Mouse (Mus musculus) stomach, embryonic 15.5 days (tissue): ENCODE results near the gene Fam83f. TPM values are rescaled to one million over a fixed set of nuclear protein-coding genes. Genes with fewer than 3 reads are reported as not detected.

Experiments used
- ATAC-seq: fragments of 200-750 bp; cut with Nextera tagmentation; 2 replicates; pipeline ENCODE4 v1.8.0; 2017; ENCODE audit warnings: low read depth, moderate number of reproducible peaks, moderate TSS enrichment; ENCODE audit not compliant: insufficient read depth, low FRiP score
- H3K27ac ChIP-seq: fragments of 300-500 bp; sonication (generic); 2 replicates; pipeline ENCODE4 v1.5.1; 2015; ENCODE audit warnings: mild to moderate bottlenecking, inconsistent platforms
- H3K27me3 ChIP-seq: fragments of 300-500 bp; sonication (generic); replicated peaks from 2 replicates; pipeline ENCODE4 v1.6.1; 2015; ENCODE audit warnings: inconsistent platforms
- H3K36me3 ChIP-seq: fragments of 300-500 bp; sonication (generic); 2 replicates; pipeline ENCODE4 v1.6.1; 2015; ENCODE audit warnings: inconsistent platforms
- H3K4me1 ChIP-seq: fragments of 300-500 bp; sonication (generic); 2 replicates; pipeline ENCODE4 v1.6.1; 2015; ENCODE audit warnings: inconsistent platforms
- H3K4me2 ChIP-seq: fragments of 300-500 bp; sonication (generic); 2 replicates; pipeline ENCODE4 v1.6.1; 2015; ENCODE audit warnings: mild to moderate bottlenecking, inconsistent platforms
- H3K4me3 ChIP-seq: fragments of 300-500 bp; sonication (generic); replicated peaks from 2 replicates; pipeline ENCODE4 v1.5.1; 2015; ENCODE audit warnings: inconsistent platforms
- H3K9ac ChIP-seq: fragments of 300-500 bp; sonication (generic); 2 replicates; pipeline ENCODE4 v1.6.1; 2015; ENCODE audit warnings: inconsistent platforms
- H3K9me3 ChIP-seq: fragments of 300-500 bp; sonication (generic); 2 replicates; pipeline ENCODE4 v1.6.1; 2016; ENCODE audit warnings: inconsistent platforms
- WGBS: fragments of 180-500 bp; shearing (Covaris S2); methylation state at CpG from one replicate; pipeline ENCODE4 v1.1.7; 2015; 5-methylcytosine and 5-hydroxymethylcytosine counted together
- polyA plus RNA-seq: library from polyadenylated mRNA; unstranded; fragments of >200 nt; fragmentation: Nextera tagmentation; extraction: Ambion mirVana; gene quantifications from 2 replicates; pipeline ENCODE4 v1.2.1, GENCODE M21; 2015

Gene Fam83f
- polyA plus RNA-seq, 1 experiment from 2014 or later = 18.7 TPM

- Histone ChIP-seq H3K4me3 (peak overlapping the region; percentile 14; the same call in 1 of the 2 replicates), H3K9ac (no peak overlapping the region), H3K9me3 (no peaks in the 10 kb centered on the region), H3K27me3 (0 out of 2 replicates have a peak, but pooled peaks cover 10% of the 10 kb centered on the region), H3K4me1 (peaks cover 23% of the 10 kb centered on the region; the same call in 1 of the 2 replicates), H3K4me2 (peak overlapping the region; percentile 81), H3K36me3 (no peaks in the 10 kb centered on the region), H3K27ac (peak overlapping the region; percentile 27; the same call in 1 of the 2 replicates)
- ATAC-seq = no peak
- WGBS = 57% methylated on average over 4 of the region's 4 CpGs
Measured at GRCm38 (mm10) chr15:80673337-80674095, 1.9 kb downstream of the Fam83f start.

- no peaks in the 10 kb centered on the region for H3K9me3 ChIP-seq
- WGBS = 57% methylated on average over 6 of the region's 6 CpGs
- peak overlapping the region; percentile 64; the same call in 1 of the 2 replicates for H3K27ac ChIP-seq
- H3K4me1 ChIP-seq = peaks cover 28% of the 10 kb centered on the region
- H3K9ac ChIP-seq = no peak overlapping the region
- peak overlapping the region; percentile 81 for H3K4me2 ChIP-seq
- peak; percentile 59; the same call in 1 of the 2 replicates for ATAC-seq
- no peak overlapping the region for H3K4me3 ChIP-seq
- H3K36me3 ChIP-seq = no peaks in the 10 kb centered on the region
- H3K27me3 ChIP-seq = 0 out of 2 replicates have a peak, but pooled peaks cover 10% of the 10 kb centered on the region
Measured at GRCm38 (mm10) chr15:80674700-80675099, 3.1 kb downstream of the Fam83f start.

GRCm38 (mm10) chr15:80679515-80680215 lies 8.0 kb downstream of the Fam83f start:
- Histone ChIP-seq H3K9me3 (no peaks in the 10 kb centered on the region), H3K27ac (peak overlapping the region; percentile 42; the same call in 1 of the 2 replicates), H3K4me2 (no peak overlapping the region), H3K36me3 (no peaks in the 10 kb centered on the region), H3K4me3 (no peak overlapping the region), H3K27me3 (no peaks in the 10 kb centered on the region), H3K9ac (no peak overlapping the region), H3K4me1 (peaks cover 52% of the 10 kb centered on the region)
- no peak for ATAC-seq
- 47% methylated on average over 8 of the region's 8 CpGs for WGBS

- no peak overlapping the region for H3K4me3 ChIP-seq
- 45% methylated on average over 7 of the region's 7 CpGs for WGBS
- peak; percentile 15; the same call in 1 of the 2 replicates for ATAC-seq
- H3K27ac ChIP-seq = peak overlapping the region; percentile 57
- H3K9ac ChIP-seq = no peak overlapping the region
- no peaks in the 10 kb centered on the region for H3K36me3 ChIP-seq
- peak overlapping the region; percentile 8; the same call in 1 of the 2 replicates for H3K4me2 ChIP-seq
- peaks cover 53% of the 10 kb centered on the region for H3K4me1 ChIP-seq
- H3K27me3 ChIP-seq = no peaks in the 10 kb centered on the region
- no peaks in the 10 kb centered on the region for H3K9me3 ChIP-seq
Measured at GRCm38 (mm10) chr15:80680347-80681030, 8.8 kb downstream of the Fam83f start.

GRCm38 (mm10) chr15:80681466-80681881 lies 9.8 kb downstream of the Fam83f start:
- H3K4me1 ChIP-seq = peaks cover 51% of the 10 kb centered on the region
- no peak overlapping the region for H3K9ac ChIP-seq
- ATAC-seq = no peak
- H3K27ac ChIP-seq = no peak overlapping the region
- no peak overlapping the region for H3K4me2 ChIP-seq
- no peaks in the 10 kb centered on the region for H3K27me3 ChIP-seq
- no peaks in the 10 kb centered on the region for H3K9me3 ChIP-seq
- WGBS = 75% methylated on average over 4 of the region's 4 CpGs
- H3K36me3 ChIP-seq = no peaks in the 10 kb centered on the region
- H3K4me3 ChIP-seq = no peak overlapping the region

- no peak overlapping the region for H3K4me3 ChIP-seq
- H3K27ac ChIP-seq = peak overlapping the region; percentile 81
- no peaks in the 10 kb centered on the region for H3K27me3 ChIP-seq
- no peak overlapping the region for H3K9ac ChIP-seq
- 68% methylated on average over 8 of the region's 8 CpGs for WGBS
- H3K36me3 ChIP-seq = no peaks in the 10 kb centered on the region
- peaks cover 51% of the 10 kb centered on the region for H3K4me1 ChIP-seq
- H3K9me3 ChIP-seq = no peaks in the 10 kb centered on the region
- no peak for ATAC-seq
- H3K4me2 ChIP-seq = peak overlapping the region; percentile 16; the same call in 1 of the 2 replicates
Measured at GRCm38 (mm10) chr15:80682343-80682742, 10.7 kb downstream of the Fam83f start.

- Histone ChIP-seq H3K27me3 (no peaks in the 10 kb centered on the region), H3K4me2 (peak overlapping the region; percentile 16; the same call in 1 of the 2 replicates), H3K9ac (no peak overlapping the region), H3K9me3 (no peaks in the 10 kb centered on the region), H3K36me3 (no peaks in the 10 kb centered on the region), H3K27ac (peak overlapping the region; percentile 81), H3K4me3 (no peak overlapping the region), H3K4me1 (peaks cover 51% of the 10 kb centered on the region)
- 70% methylated on average over 6 of the region's 6 CpGs for whole genome bisulfite sequencing
- ATAC-seq = peak; percentile 76
Measured at GRCm38 (mm10) chr15:80683151-80683550, 11.5 kb downstream of the Fam83f start.

GRCm38 (mm10) chr15:80683990-80684389 lies 12.3 kb downstream of the Fam83f start:
- 61% methylated on average over 3 of the region's 3 CpGs for WGBS
- no peak overlapping the region for H3K4me3 ChIP-seq
- H3K4me1 ChIP-seq = peaks cover 51% of the 10 kb centered on the region
- no peak overlapping the region for H3K4me2 ChIP-seq
- no peaks in the 10 kb centered on the region for H3K27me3 ChIP-seq
- no peaks in the 10 kb centered on the region for H3K36me3 ChIP-seq
- no peak overlapping the region for H3K9ac ChIP-seq
- H3K9me3 ChIP-seq = no peaks in the 10 kb centered on the region
- no peak for ATAC-seq
- peak overlapping the region; percentile 81; the same call in 1 of the 2 replicates for H3K27ac ChIP-seq

GRCm38 (mm10) chr15:80684786-80685602 lies 13.3 kb downstream of the Fam83f start:
- Histone ChIP-seq H3K9me3 (no peaks in the 10 kb centered on the region), H3K4me3 (no peak overlapping the region), H3K27ac (no peak overlapping the region), H3K27me3 (no peaks in the 10 kb centered on the region), H3K4me1 (peaks cover 44% of the 10 kb centered on the region), H3K36me3 (no peaks in the 10 kb centered on the region), H3K4me2 (no peak overlapping the region), H3K9ac (no peak overlapping the region)
- no peak for ATAC-seq
- WGBS = 31% methylated on average over 8 of the region's 8 CpGs

- peaks cover 41% of the 10 kb centered on the region for H3K4me1 ChIP-seq
- H3K27ac ChIP-seq = no peak overlapping the region
- H3K9ac ChIP-seq = no peak overlapping the region
- H3K27me3 ChIP-seq = no peaks in the 10 kb centered on the region
- no peak overlapping the region for H3K4me2 ChIP-seq
- WGBS = 41% methylated on average over 7 of the region's 7 CpGs
- H3K4me3 ChIP-seq = no peak overlapping the region
- no peaks in the 10 kb centered on the region for H3K9me3 ChIP-seq
- no peaks in the 10 kb centered on the region for H3K36me3 ChIP-seq
- no peak for ATAC-seq
Measured at GRCm38 (mm10) chr15:80685603-80685895, 13.9 kb downstream of the Fam83f start.

- H3K4me3 ChIP-seq = no peak overlapping the region
- H3K9ac ChIP-seq = no peak overlapping the region
- 57% methylated on average over 7 of the region's 7 CpGs for whole genome bisulfite sequencing
- H3K9me3 ChIP-seq = no peaks in the 10 kb centered on the region
- no peaks in the 10 kb centered on the region for H3K36me3 ChIP-seq
- peaks cover 19% of the 10 kb centered on the region for H3K4me1 ChIP-seq
- H3K27me3 ChIP-seq = no peaks in the 10 kb centered on the region
- ATAC-seq = no peak
- H3K4me2 ChIP-seq = no peak overlapping the region
- H3K27ac ChIP-seq = no peak overlapping the region
Measured at GRCm38 (mm10) chr15:80688536-80688935, 16.9 kb downstream of the Fam83f start.
